Mouse (Mus musculus) lung, adult 2 months (tissue): Measurements from ENCODE around the gene Shc1.

Experiments
- CTCF ChIP-seq: fragments of 200-500 bp; IDR thresholded peaks from 2 replicates; pipeline ENCODE4 v1.5.1; 2011; ENCODE audit warnings: mild to moderate bottlenecking, low read length, control low read depth; ENCODE audit not compliant: insufficient read depth
- POLR2A ChIP-seq: fragments of 200-500 bp; IDR thresholded peaks from 2 replicates; pipeline ENCODE4 v1.6.1; 2011; ENCODE audit warnings: low read depth, mild to moderate bottlenecking, control low read depth, low read length, borderline replicate concordance; ENCODE audit errors: extremely low read depth

DNA sequence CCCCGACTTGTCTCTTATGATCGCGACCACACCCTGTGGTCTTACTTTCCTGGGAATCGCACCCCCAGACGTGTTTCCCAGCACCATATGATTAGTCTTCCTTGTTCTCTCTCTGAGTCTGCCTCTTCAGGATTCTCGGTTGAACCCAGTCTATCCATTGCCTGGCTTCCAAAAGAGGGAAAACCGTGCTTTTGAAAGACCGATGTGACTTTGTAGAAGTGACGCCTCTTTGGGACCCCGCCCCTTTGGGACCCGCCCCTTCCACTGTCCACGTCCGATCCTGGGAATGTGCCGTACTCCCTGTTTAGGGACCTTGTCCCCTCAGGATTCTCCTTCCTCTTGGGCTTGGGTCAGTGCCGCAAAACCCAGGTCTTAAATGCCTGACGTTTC lies 613 bp downstream of the Shc1 start:
- no peak for TF ChIP-seq CTCF
- TF ChIP-seq POLR2A = peak; percentile 76; the same call in 1 of the 2 replicates
